Mouse (Mus musculus) layer of hippocampus, adult 11-12 months (tissue): ENCODE measurements around the gene Zbtb20.

ENCODE experiments used
- DNase-seq: peaks from one replicate; pipeline ENCODE4 v3.0.0; 2022; ENCODE audit warnings: low spot score

Gene Zbtb20

GRCm38 (mm10) chr16:43489984-43490383 is 614.3 kb downstream of the Zbtb20 start:
- DNase-seq = peak; percentile 38

- no peak for DNase-seq
Measured at GRCm38 (mm10) chr16:43492863-43493262, 617.2 kb downstream of the Zbtb20 start.

- no peak for DNase-seq
Measured at GRCm38 (mm10) chr16:43493596-43494385, 618.1 kb downstream of the Zbtb20 start.

GRCm38 (mm10) chr16:43495175-43495818 is 619.6 kb downstream of the Zbtb20 start:
- DNase-seq = no peak

- no peak for DNase-seq
Measured at GRCm38 (mm10) chr16:43497093-43497492, 621.4 kb downstream of the Zbtb20 start.

GRCm38 (mm10) chr16:43500132-43500853 is 624.6 kb downstream of the Zbtb20 start:
- DNase-seq = no peak

GRCm38 (mm10) chr16:43501284-43501683 is 625.6 kb downstream of the Zbtb20 start:
- DNase-seq = no peak

GRCm38 (mm10) chr16:43502339-43503009 is 626.8 kb downstream of the Zbtb20 start:
- DNase-seq = no peak

GRCm38 (mm10) chr16:43503010-43503635 is 627.4 kb downstream of the Zbtb20 start:
- DNase-seq = no peak

GRCm38 (mm10) chr16:43503636-43504010 is 627.9 kb downstream of the Zbtb20 start:
- no peak for DNase-seq

- DNase-seq = peak; percentile 79
Measured at GRCm38 (mm10) chr16:43504151-43504550, 628.5 kb downstream of the Zbtb20 start.

- no peak for DNase-seq
Measured at GRCm38 (mm10) chr16:43504556-43504955, 628.9 kb downstream of the Zbtb20 start.

- DNase-seq = no peak
Measured at GRCm38 (mm10) chr16:43505314-43505950, 629.8 kb downstream of the Zbtb20 start.

- DNase-seq = no peak
Measured at GRCm38 (mm10) chr16:43506189-43506751, 630.6 kb downstream of the Zbtb20 start.

- no peak for DNase-seq
Measured at GRCm38 (mm10) chr16:43506771-43507405, 631.2 kb downstream of the Zbtb20 start.

GRCm38 (mm10) chr16:43508166-43508998 is 632.7 kb downstream of the Zbtb20 start:
- DNase-seq = no peak

GRCm38 (mm10) chr16:43510516-43510915 is 634.8 kb downstream of the Zbtb20 start:
- no peak for DNase-seq

- DNase-seq = no peak
Measured at GRCm38 (mm10) chr16:43511531-43511930, 635.9 kb downstream of the Zbtb20 start.

- no peak for DNase-seq
Measured at GRCm38 (mm10) chr16:43513933-43514332, 638.3 kb downstream of the Zbtb20 start.

GRCm38 (mm10) chr16:43515538-43515937 is 639.9 kb downstream of the Zbtb20 start:
- no peak for DNase-seq
